Mouse (Mus musculus) cerebellum, adult 9-10 months (tissue): ENCODE results near the gene Trappc5.
A peak's percentile ranks its signal among the peaks of the same experiment; 100 is the strongest.

Experiments used
- DNase-seq: peaks from one replicate; pipeline ENCODE4 v3.0.0; 2022

The Trappc5 gene

DNA sequence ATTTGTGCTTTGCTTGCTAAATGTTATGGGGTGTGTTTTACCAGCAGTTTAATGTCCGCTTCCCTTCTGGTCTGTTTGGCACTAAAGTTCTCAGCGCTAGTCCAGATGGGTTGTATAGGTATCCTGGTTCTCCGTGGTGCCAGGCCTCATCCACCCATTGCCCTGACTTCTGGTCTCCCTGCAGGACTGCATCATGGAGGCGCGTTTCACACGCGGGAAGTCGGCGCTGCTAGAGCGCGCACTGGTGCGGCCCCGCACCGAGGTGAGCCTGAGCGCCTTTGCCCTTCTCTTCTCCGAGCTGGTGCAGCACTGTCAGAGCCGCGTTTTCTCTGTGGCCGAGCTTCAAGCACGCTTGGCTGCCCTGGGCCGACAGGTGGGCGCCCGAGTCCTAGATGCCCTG, 2.7 kb downstream of the Trappc5 start:
- no peak for DNase-seq

DNA sequence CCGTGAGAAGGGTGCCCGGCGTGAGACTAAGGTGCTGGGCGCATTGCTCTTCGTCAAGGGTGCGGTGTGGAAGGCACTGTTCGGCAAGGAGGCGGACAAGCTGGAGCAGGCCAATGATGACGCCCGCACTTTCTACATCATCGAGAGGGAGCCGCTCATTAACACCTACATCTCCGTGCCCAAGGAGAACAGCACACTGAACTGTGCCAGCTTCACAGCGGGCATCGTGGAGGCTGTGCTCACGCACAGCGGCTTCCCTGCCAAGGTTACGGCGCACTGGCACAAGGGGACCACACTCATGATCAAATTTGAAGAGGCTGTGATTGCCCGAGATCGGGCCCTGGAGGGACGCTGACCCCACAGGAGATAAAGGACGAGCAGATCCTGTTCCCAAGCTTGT, 3.1 kb downstream of the Trappc5 start:
- peak; percentile 64 for DNase-seq

GRCm38 (mm10) chr8:3679656-3680055, 3.6 kb downstream of the Trappc5 start:
- peak; percentile 53 for DNase-seq

GRCm38 (mm10) chr8:3682435-3682834, 6.3 kb downstream of the Trappc5 start:
- peak; percentile 38 for DNase-seq

GRCm38 (mm10) chr8:3683408-3684176, 7.5 kb downstream of the Trappc5 start:
- peak; percentile 89 for DNase-seq

GRCm38 (mm10) chr8:3684530-3684929, 8.4 kb downstream of the Trappc5 start:
- peak; percentile 20 for DNase-seq

DNA sequence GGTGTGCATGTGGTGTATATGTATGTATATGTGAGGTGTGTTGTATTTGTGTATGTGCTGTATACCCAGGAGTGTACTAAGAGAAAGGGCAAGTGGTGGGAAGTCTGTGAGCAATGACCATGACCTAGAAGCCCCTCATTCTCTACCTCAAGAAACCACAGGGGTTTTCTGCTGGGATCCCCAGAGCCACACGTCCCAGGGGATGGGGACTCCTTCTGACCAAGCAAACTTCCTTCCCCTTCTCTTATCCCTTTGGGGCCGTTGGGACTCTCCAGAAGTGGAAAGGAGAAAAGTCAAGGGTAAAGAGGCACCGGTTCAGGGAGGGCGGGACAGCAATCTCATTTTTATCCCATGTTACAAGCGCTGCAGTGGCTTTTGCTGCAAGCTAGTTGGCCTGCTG, 9.3 kb downstream of the Trappc5 start:
- no peak for DNase-seq

- DNase-seq: no peak
These were observed 11.4 kb downstream of the Trappc5 start for GRCm38 (mm10) chr8:3687537-3687936.

- DNase-seq: no peak
These were observed 14.7 kb downstream of the Trappc5 start for GRCm38 (mm10) chr8:3690774-3691173.

DNA sequence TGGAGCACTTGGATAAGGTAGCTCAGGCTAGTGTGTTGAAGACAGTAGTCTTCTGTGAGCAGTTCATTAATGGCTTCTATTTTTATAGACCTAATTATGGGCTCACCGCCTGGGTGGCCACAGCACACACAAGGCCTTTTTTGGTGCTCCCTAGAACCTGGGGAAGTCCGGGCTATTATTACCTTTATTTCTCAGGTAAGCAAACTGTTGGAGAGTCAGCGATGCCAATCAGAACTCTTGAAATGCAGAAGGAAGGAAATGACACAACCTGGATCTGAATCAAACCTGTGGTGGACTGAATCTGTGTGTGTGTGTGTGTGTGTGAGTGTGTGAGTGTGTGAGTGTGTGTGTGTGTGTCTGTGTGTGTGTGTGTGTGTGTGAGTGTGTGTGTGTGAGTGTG, 18.0 kb downstream of the Trappc5 start, which contains the start of gene Fcer2a:
Gene Fcer2a (minus strand): TSS at position 55 of the 400 bp plus-strand sequence.
- no peak for DNase-seq

- no peak for DNase-seq
These were observed 25.4 kb downstream of the Trappc5 start for GRCm38 (mm10) chr8:3701491-3701890.

- peak; percentile 27 for DNase-seq
These were observed 29.6 kb downstream of the Trappc5 start for GRCm38 (mm10) chr8:3705711-3706110.

DNA sequence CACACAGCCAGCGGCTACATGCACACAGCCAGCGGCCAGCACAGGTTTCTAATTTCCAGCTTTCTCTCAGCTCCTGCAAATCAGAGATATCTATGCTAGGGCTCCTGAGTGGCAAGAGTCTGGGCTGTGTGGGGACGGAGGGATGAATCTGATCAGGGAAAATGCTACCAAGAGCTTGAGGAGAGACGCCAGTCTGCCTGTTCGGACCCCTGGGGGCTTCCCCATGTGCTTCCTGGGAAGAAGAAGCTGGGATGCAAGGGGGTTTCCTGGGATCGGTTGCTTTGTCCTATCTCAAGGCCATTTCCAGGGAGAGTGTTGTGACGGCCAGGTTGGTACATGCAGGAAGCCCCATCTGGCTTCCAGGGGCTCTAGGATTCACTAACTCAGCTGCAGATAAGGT, 31.5 kb downstream of the Trappc5 start:
- no peak for DNase-seq

GRCm38 (mm10) chr8:3710312-3710711, 34.2 kb downstream of the Trappc5 start:
- no peak for DNase-seq

- DNase-seq: no peak
These were observed 35.5 kb downstream of the Trappc5 start for GRCm38 (mm10) chr8:3711646-3712045.

GRCm38 (mm10) chr8:3717321-3717954, 41.3 kb downstream of the Trappc5 start:
- DNase-seq: no peak

DNA sequence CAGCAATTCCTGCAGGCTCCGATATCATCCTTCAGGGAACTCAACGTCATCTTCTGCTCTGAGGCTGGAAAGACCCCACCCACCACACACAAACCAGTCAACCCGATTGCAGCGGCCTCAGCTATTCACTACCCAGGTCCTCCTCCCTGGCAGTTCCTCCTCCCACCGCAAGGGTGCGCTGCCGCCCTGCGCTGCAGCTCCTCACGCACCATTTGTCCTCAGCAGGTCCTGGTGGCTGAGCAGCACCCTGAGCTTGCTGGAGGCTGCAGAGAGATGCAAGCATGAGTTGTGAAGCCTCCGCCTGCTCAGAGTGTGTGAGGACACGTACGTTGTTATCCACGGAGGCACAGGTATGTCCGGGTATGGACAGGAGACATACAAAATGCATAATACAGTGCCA, 42.5 kb downstream of the Trappc5 start:
- peak; percentile 48 for DNase-seq

GRCm38 (mm10) chr8:3720551-3720950, 44.5 kb downstream of the Trappc5 start, which contains the start of gene Clec4g:
Gene Clec4g, minus strand, starts transcription at chr8:3720651.
- no peak for DNase-seq

GRCm38 (mm10) chr8:3721041-3721440, 44.9 kb downstream of the Trappc5 start:
- DNase-seq: no peak
